Mouse (Mus musculus) macrophage (primary cell): ENCODE data around the gene Scmh1. TPM values are rescaled to one million over a fixed set of nuclear protein-coding genes. Genes with fewer than 3 reads are reported as not detected.

Experiments used
- H3K27ac ChIP-seq: fragments of 350-480 bp; formaldehyde crosslinking; 2 replicates; pipeline ENCODE4 v1.9.0; 2021
- H3K36me3 ChIP-seq: fragments of 350-480 bp; formaldehyde crosslinking; 2 replicates; pipeline ENCODE4 v1.9.0; 2021; ENCODE audit errors: inconsistent target
- H3K4me3 ChIP-seq: fragments of 350-480 bp; formaldehyde crosslinking; 2 replicates; pipeline ENCODE4 v1.9.0; 2021; ENCODE audit errors: inconsistent target
- H3K79me2 ChIP-seq: fragments of 350-480 bp; formaldehyde crosslinking; 2 replicates; pipeline ENCODE4 v1.9.0; 2021; ENCODE audit errors: inconsistent target
- WGBS: methylation state at CpG from one replicate; pipeline ENCODE4 v1.1.7; 2026; ENCODE audit warnings: inconsistent platforms; ENCODE audit not compliant: missing documents; 5-methylcytosine and 5-hydroxymethylcytosine counted together
- polyA plus RNA-seq: library from polyadenylated mRNA; stranded (reverse); fragments of 250-400 nt; gene quantifications from 3 replicates; pipeline ENCODE4 v1.2.4, GENCODE M21; 2018; ENCODE audit warnings: inconsistent platforms
- total RNA-seq, 78 experiments: library from RNA; depleted of rRNA; stranded (reverse); fragments of 250-400 nt; gene quantifications; 1 replicate in 9 of 78; 2 replicates in 24 of 78; 3 replicates in 43 of 78; 4 replicates in 2 of 78; pipeline ENCODE4 v1.2.4; 2018; ENCODE audit warnings: inconsistent platforms in 56 of 78

The Scmh1 gene
- 100 to 1,000 TPM in 2 of 26 experiments, 10 to 100 TPM in 24; 20.4 to 110 (median 76.5) TPM for total RNA-seq (2018; cell fraction: chromatin; rRNA removed)
- total RNA-seq (2018; cell fraction: cytosol; rRNA removed), result 10 to 100 TPM; 14.1 to 23.1 (median 19.1) TPM
- 10 to 100 TPM; 13.8 to 75.8 (median 36.3) TPM for total RNA-seq (2018; cell fraction: nucleus; rRNA removed)
- 14.3 to 28.1 TPM (median 16.7 TPM) in 3 replicates for polyA plus RNA-seq

DNA sequence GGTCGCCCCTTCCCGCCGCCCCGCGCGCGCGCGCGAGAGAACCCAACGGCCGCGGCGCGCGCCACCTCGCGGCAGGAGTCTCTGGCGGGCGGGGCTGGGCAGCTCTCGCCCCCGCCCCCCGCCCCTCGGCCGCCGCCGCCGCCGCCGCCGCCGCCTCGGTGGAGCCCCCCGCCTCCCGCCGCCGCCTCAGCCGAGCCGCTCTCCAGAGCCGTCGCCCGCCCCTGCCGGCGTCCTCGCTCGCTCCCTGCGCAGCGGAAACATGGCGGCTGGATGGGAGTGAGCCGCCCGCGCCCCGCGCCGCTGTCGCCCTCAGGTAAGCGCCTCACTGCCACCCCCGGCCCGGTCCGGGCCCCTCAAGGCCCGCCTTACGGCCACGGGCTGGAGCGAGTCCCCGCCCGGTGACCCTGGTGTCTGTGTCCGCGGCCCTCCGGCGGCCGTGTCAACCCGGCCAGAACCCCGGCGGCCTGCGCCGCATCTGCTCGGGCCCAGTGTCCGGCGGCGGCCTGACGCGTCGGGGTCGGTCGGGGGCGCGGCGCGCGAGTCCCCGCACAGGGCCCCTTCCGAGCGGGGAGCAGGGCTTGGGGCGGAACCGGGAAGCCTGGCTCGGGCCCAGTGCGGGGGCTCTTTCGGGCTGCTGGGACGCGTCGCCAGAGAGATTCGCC is at the start of gene Scmh1:
Gene Scmh1 (plus strand): TSS at position 138 of the 662 bp plus-strand sequence.
- 1% methylated on average over 78 of the region's 102 CpGs for WGBS
- Histone ChIP-seq H3K36me3 (no peaks in the 10 kb centered on the region), H3K4me3 (peak within 1 kb of the TSS; percentile 49), H3K27ac (peak within 1 kb of the TSS; percentile 32), H3K79me2 (peaks cover 31% of the 10 kb centered on the region)

- Histone ChIP-seq H3K79me2 (no peaks in the 10 kb centered on the region), H3K27ac (no peak overlapping the region), H3K36me3 (no peaks in the 10 kb centered on the region), H3K4me3 (no peak overlapping the region)
- 48% methylated on average over 8 of the region's 8 CpGs for WGBS
Observed at GRCm38 (mm10) chr4:120360011-120360521, 45.0 kb upstream of the Scmh1 start.

- no peaks in the 10 kb centered on the region for H3K36me3 ChIP-seq
- WGBS, result 6% methylated on average over 3 of the region's 3 CpGs
- H3K79me2 ChIP-seq, result no peaks in the 10 kb centered on the region
- H3K4me3 ChIP-seq, result no peak overlapping the region
- no peak overlapping the region for H3K27ac ChIP-seq
Observed at GRCm38 (mm10) chr4:120364729-120365128, 40.4 kb upstream of the Scmh1 start.

- Histone ChIP-seq H3K79me2 (no peaks in the 10 kb centered on the region), H3K27ac (no peak overlapping the region), H3K36me3 (no peaks in the 10 kb centered on the region), H3K4me3 (no peak overlapping the region)
- 89% methylated on average over 5 of the region's 5 CpGs for WGBS
Observed at GRCm38 (mm10) chr4:120365456-120365855, 39.6 kb upstream of the Scmh1 start.

GRCm38 (mm10) chr4:120368031-120368430 is 37.0 kb upstream of the Scmh1 start:
- Histone ChIP-seq H3K79me2 (no peaks in the 10 kb centered on the region), H3K4me3 (no peak overlapping the region), H3K27ac (no peak overlapping the region), H3K36me3 (no peaks in the 10 kb centered on the region)
- WGBS, result 92% methylated on average over 2 of the region's 2 CpGs

DNA sequence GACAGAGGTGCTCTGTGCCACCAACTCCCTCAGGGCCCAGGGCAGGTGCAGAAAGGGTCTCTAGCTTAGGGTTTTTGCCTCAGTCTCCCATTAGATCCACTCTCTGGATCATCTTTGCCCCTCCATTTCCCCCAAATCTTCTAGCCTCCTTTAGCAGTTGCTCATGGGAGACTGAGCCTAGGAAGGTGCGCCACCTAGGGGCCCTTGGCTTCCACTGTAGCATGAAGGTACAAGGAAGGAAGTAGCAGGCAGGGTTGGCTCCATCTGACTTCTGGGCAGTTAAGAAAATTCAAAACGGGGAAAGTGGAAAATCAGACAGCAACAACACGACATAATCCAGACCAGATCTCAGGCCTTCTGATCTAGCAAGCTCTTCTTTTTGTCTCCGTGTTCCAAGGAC is 36.4 kb upstream of the Scmh1 start:
- no peaks in the 10 kb centered on the region for H3K36me3 ChIP-seq
- 14% methylated on average over 4 of the region's 4 CpGs for WGBS
- no peak overlapping the region for H3K27ac ChIP-seq
- H3K4me3 ChIP-seq, result no peak overlapping the region
- no peaks in the 10 kb centered on the region for H3K79me2 ChIP-seq

DNA sequence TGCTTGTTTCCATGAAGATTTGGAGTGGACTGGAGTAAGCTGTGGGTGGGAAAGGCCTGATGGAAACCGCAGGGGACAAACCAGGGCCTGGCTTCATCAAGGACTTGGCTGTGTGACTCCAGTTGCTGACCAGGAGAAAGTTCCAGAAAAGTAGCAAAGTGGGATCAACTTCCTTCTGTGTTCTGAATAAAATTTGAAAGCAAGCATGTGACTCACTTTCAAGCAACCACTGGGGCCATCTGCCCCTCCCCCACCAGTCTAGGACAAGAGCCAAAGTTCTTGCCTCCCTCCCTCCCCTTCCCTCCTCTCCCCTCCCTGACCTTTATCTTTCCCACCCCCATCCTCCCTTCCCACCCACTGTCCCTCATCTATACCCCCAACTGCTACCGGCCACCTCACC is 35.9 kb upstream of the Scmh1 start:
- Histone ChIP-seq H3K36me3 (no peaks in the 10 kb centered on the region), H3K4me3 (no peak overlapping the region), H3K27ac (no peak overlapping the region), H3K79me2 (no peaks in the 10 kb centered on the region)
- whole genome bisulfite sequencing, result 50% methylated on average over 1 of the region's 2 CpGs

GRCm38 (mm10) chr4:120369861-120370366 is 35.2 kb upstream of the Scmh1 start:
- no peaks in the 10 kb centered on the region for H3K79me2 ChIP-seq
- H3K36me3 ChIP-seq, result no peaks in the 10 kb centered on the region
- no peak overlapping the region for H3K27ac ChIP-seq
- WGBS, result 72% methylated on average over 10 of the region's 10 CpGs
- H3K4me3 ChIP-seq, result no peak overlapping the region

DNA sequence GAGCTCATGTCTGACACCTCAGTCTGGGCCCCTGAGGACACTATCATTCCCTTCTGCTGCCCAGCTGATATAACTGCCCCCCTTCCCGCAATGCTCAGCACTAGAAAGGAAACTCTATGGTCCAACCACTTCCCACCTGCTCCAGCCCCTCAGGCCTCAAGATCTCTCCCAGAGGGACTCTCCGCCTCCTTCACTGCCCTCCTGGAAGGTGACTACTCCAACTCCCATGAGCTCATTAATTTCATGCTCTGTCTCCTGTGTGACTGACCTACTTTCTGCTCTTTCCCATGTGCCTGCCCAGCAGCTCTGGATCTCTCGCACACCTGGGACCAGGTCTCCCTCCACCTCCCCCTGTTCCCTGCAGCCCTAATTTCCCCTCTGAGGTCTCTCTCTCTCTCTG is 32.2 kb upstream of the Scmh1 start:
- 89% methylated on average over 3 of the region's 3 CpGs for WGBS

DNA sequence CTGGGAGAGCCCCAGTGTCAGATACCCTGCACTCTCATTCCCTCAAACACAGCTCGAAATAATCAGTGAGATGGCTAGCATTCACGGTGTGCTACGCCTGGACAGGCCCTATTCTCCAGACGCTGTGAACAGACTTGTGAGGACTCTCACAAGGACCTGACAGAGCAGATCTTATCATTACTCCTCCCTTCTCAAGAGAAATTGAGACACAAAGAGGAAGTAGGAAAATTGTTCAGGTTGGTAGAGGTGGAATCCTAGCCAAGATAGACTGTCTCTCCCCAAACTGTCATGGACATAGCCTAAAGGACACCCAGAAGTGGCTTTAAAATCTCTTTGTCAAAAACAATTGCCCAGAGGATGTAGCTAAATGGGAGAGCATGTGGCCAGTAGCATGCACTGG is 31.3 kb upstream of the Scmh1 start:
- WGBS, result 79% methylated on average over 4 of the region's 4 CpGs
- Histone ChIP-seq H3K27ac (no peak overlapping the region), H3K36me3 (no peaks in the 10 kb centered on the region), H3K4me3 (no peak overlapping the region), H3K79me2 (no peaks in the 10 kb centered on the region)

More for the DNA sequence above, 32.2 kb upstream of the Scmh1 start:
- no peak overlapping the region for H3K27ac ChIP-seq
- no peak overlapping the region for H3K4me3 ChIP-seq
- no peaks in the 10 kb centered on the region for H3K79me2 ChIP-seq
- no peaks in the 10 kb centered on the region for H3K36me3 ChIP-seq

GRCm38 (mm10) chr4:120380811-120381391 is 24.2 kb upstream of the Scmh1 start:
- no peaks in the 10 kb centered on the region for H3K36me3 ChIP-seq
- 17% methylated on average over 7 of the region's 7 CpGs for WGBS
- no peak overlapping the region for H3K4me3 ChIP-seq
- no peaks in the 10 kb centered on the region for H3K79me2 ChIP-seq
- H3K27ac ChIP-seq, result no peak overlapping the region

- WGBS, result 91% methylated on average over 2 of the region's 2 CpGs
- no peak overlapping the region for H3K27ac ChIP-seq
- no peak overlapping the region for H3K4me3 ChIP-seq
- no peaks in the 10 kb centered on the region for H3K36me3 ChIP-seq
- H3K79me2 ChIP-seq, result no peaks in the 10 kb centered on the region
Observed at GRCm38 (mm10) chr4:120385496-120385895, 19.6 kb upstream of the Scmh1 start.

DNA sequence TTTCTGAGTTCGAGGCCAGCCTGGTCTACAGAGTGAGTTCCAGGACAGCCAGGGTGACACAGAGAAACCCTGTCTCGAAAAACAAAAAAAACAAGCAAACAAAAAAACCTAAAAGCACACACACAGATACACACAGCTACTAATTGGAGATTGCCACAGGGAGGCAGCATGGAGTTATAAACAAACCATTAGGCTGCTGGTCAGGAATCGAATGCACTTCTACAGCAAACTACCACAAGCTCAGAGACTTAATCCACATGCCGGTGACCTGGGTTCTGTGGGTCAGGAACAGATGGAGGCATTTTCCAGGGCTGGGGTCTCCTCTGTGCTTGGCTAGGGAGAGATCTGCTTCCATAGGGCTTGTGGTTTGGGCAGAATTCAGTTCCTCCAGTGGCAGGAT is 17.6 kb upstream of the Scmh1 start:
- Histone ChIP-seq H3K79me2 (no peaks in the 10 kb centered on the region), H3K4me3 (no peak overlapping the region), H3K36me3 (no peaks in the 10 kb centered on the region), H3K27ac (no peak overlapping the region)
- WGBS, result 48% methylated on average over 4 of the region's 4 CpGs

- H3K4me3 ChIP-seq, result no peak overlapping the region
- WGBS, result 85% methylated on average over 2 of the region's 2 CpGs
- no peaks in the 10 kb centered on the region for H3K79me2 ChIP-seq
- no peak overlapping the region for H3K27ac ChIP-seq
- H3K36me3 ChIP-seq, result no peaks in the 10 kb centered on the region
Observed at GRCm38 (mm10) chr4:120387968-120388367, 17.1 kb upstream of the Scmh1 start.

GRCm38 (mm10) chr4:120388998-120389542 is 16.0 kb upstream of the Scmh1 start:
- no peak overlapping the region for H3K27ac ChIP-seq
- no peaks in the 10 kb centered on the region for H3K79me2 ChIP-seq
- H3K4me3 ChIP-seq, result no peak overlapping the region
- WGBS, result 73% methylated on average over 3 of the region's 3 CpGs
- H3K36me3 ChIP-seq, result no peaks in the 10 kb centered on the region
